Mouse (Mus musculus) cerebellum, postnatal 10 days (tissue): ENCODE data around the gene Ogfod2.

Source experiments
- DNase-seq, 2 experiments: peaks; one replicate each; pipeline ENCODE4 v3.0.0; 2021; ENCODE audit warnings: mixed read lengths in 2 of 2

The Ogfod2 gene

DNA sequence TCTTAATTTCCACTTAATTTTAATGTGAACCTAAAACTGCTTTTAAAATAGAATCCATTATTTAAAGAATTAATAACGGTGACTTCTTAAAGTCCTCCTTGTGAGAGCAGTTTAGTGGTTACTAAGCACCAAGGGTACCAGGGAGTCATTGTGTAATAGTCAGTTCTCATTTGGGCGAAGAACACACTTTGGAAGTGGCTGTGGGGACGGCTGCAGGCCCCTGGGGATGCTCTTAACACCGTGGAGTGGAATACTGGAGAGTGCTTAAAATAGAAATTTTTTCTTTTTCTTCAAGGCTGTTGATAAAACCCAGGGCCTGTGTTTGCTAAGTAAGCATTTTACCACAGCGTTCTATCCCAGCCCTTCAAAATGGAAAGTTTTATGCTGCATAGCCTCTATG lies 43.8 kb downstream of the Ogfod2 start:
- no peak for DNase-seq

DNA sequence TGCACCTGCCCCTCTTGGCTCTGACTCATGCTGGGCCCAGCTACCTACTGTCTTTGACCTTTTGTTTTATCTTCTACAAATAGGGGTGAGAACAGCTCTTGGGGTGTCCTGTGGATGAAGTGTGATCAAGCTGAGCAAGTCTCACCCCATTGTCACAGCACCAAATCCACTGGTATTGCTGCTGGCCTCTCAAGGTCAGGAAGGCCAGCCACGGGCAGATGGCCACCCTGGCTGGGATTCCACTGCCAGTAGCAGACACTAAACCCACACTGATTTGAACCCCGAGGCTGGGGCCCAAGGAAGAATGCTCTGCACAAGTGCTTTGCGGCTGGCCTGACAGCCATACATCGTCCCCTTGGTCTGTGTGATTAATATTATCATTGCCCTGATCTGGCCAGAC lies 46.2 kb downstream of the Ogfod2 start:
- DNase-seq = peak in 1 of 2 experiments; percentile 27

DNA sequence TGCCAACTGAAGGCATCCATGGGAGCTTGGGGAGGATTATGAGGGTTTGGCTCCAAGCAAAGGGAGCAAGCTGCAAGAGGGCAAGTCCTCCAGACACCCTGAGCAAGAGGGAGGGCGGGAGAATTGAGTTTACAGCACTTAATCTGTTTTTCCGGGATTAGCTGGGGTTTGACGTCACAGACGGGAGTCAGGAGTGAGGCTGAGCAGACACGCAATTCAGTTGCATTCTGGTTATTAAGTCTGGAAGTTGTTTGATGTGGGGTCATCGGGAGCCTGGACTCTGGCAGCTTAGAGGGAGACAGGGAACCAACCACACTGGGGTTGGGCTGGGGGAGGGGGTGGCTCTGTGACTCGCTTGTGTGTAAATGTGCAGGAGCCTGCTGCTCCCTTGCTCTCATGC lies 47.4 kb downstream of the Ogfod2 start:
- no peak for DNase-seq

GRCm38 (mm10) chr5:124161831-124162230 lies 49.7 kb downstream of the Ogfod2 start:
- DNase-seq = peak; percentile 58 to 60

GRCm38 (mm10) chr5:124162577-124162976 lies 50.5 kb downstream of the Ogfod2 start:
- peak; percentile 91 to 92 for DNase-seq

- DNase-seq = no peak
Measured at GRCm38 (mm10) chr5:124163445-124163844, 51.3 kb downstream of the Ogfod2 start.
